Mouse (Mus musculus) adrenal gland, adult 2 months (tissue): Measurements from ENCODE around the gene Zfp68. TPM values are rescaled to one million over a fixed set of nuclear protein-coding genes. Genes with fewer than 3 reads are reported as not detected.
A peak's percentile ranks its signal among the peaks of the same experiment; 100 is the strongest.
"Not testable (repeated sequence)": the region's sequence is repeated elsewhere in the genome, so short reads cannot be mapped to it uniquely, and the experiment has no call there.

Source experiments
- DNase-seq: peaks from one replicate; pipeline ENCODE4 v3.0.0; 2021
- long read RNA-seq: library from polyadenylated mRNA; stranded (forward); transcript quantifications from one replicate; pipeline ENCODE4 v2.0.0, GENCODE M21; 2021
- microRNA-seq, 2 experiments: library from miRNA; unstranded; fragments of <30 nt; microRNA quantifications; one replicate each; pipeline ENCODE4 v1.2.0; 2021
- polyA plus RNA-seq: library from polyadenylated mRNA; depleted of rRNA; stranded (reverse); fragments of >200 nt; gene quantifications from 2 replicates; pipeline ENCODE4 v1.2.3, GENCODE M21; 2012; rRNA removed
- total RNA-seq, 2 experiments: library from RNA; stranded (reverse); gene quantifications; 2 replicates each; pipeline ENCODE4 v1.2.3; 2021

Gene Zfp68
- 10 to 100 TPM; 19.1 to 22.4 TPM for total RNA-seq
- polyA plus RNA-seq = 1.3 and 1.6 TPM in 2 replicates
- long read RNA-seq, full-length matches to known transcripts = 27 of 28 reads
- long read RNA-seq, partial matches to known transcripts = 1 of 28 reads
- long read RNA-seq, other reads (novel, unspliced or antisense) = 0 of 28 reads

DNA sequence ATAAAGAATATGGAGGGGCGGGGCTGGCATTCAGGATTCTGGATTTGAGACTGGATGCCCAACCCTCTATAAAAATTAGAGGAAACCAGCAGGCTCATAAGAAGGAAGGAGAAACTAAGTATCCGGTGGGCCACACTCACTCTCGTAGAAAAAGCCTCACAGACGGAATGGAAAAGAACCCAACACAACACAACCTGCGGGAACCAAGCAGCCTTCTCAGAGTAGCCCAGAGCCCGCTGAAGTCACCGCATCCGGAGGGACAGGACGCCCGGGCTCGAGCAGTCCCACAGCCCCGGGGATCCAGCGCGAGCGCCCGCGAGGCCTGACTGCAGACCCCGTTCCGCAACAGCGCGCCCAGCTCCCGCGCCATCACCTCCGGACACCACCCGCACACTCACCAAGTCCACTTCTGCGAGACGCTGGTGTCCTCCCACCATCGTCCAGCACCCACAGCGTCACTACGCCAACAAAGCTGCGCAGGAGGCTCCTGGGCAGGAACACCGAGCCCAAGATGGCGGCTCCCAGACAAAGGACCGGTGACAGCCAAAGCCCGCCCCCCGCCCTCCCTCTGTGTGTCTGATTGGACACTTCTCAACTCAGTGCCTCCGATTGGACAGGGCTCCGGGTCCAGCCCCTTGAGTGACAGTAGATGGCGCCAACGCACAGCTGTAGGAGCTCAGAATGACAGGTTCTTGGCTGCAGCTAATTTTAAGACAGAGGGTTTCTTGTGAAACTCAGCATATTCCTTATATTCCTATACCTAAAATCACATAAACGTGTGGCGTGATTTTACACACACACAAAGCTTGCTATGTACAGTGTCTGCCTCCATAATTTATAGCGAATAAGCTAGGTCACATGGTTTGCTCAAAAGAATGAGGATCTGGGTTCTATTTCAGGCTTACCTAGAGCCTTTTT is at the start of gene Zfp68:
Gene Zfp68 (minus strand): TSS at position 551 of the 918 bp plus-strand sequence.
- DNase-seq = peak; percentile 94

DNA sequence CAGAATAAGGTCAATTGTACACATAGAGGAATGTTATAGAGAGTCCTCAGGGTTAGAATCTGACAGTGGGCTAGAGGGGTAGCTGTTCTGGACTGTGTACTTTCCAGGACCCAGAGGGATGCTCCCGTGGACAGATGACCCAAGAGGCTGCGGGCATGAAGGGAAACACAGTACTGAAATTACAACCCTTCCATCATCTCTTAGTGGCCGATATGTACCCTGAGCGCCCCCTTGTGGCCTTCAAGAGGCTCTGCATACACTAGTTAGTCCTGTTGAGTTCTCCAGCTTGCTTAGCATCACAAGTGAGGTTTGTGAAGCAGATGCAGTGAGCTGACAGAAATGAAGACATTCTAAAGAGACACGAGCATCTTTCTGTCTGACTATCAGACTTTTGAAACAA is 39.4 kb upstream of the Zfp68 start:
- DNase-seq = peak; percentile 17

DNA sequence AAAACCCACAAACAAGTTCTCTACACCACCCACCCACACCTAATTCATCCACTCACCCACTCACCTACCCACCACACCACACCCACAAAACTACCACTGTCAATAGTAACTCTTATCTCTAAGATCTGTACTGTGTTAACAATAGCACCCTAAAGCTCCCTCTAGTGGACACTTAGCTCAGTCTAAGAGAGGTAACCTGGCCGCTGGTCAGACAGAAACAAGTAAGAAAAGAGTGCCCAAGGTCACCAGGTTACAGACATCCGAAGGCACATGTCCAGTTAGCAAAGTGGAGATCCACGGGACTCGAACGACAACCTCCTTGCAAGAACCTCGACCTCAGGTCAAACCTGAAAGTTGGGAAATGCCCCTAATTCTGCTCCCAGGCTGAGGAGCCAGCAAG is 38.3 kb upstream of the Zfp68 start:
- DNase-seq = peak; percentile 32

DNA sequence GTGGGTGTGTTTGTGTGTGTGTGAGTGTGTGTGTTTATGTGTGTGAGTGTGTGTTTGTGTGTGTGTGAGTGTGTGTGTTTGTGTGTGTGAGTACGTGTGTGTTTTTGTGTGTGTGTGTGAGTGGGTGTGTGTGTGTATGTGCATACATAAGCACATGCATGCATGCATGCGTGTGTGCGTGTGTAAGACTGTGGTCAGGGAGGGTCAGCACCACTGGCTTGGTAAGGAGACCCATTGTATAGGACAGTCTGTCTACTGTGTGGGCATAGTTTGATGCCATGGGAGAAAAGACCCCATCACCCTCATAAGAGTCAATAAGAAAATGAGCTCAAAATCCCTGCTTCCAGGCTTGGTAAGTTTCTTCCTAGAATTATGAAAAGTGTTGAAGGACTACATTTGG is 37.8 kb upstream of the Zfp68 start:
- DNase-seq = no peak

DNA sequence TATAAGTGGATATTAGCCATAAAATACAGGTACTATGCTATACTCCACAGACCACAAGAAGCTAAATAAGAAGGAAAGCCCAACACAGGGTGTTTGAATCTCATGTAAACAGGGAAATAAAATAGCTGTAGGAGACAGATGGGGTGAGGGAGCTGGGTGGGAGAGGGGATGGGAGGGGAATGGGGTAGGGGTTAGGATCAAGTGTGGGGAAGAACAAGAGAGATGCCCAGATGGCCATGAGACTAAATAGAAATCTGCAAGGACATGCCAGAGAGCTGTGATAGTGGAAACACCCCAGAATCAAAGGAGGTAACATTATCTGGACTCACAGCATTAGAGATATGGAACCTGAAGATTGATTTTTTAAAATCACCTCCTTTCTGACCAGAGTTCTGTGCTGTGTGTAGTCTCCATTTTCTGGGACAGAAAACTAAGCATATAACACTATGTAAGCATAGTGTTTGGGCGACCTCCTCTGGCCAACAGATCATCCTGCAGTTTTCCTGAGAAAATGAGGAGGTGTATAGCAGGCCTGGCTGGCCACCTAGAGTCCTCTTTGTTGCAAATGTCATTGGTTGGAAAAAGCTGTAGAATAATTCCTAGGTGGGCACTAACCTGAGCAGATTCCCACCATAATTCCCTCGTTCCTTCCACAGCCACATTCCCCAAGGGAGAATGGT is 37.1 kb upstream of the Zfp68 start:
- DNase-seq = peak; percentile 33

DNA sequence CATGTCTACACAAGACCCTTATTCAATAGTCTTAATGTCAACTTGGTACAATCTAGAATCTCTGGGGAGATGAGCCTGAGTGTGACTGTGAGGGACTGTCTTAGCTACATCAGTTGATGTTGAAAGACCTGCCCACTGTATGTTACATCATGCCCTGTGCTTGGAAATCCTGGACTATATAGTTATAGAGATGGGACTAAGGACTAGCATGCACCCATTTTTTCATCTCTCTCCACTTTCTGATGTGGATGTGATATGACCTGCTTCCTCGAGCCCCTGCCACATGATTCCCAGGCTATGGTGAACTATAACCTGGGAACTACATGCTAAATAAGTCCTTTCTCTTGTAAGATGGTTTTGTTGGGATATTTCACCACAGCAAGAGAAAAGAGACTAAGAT is 33.4 kb upstream of the Zfp68 start:
- DNase-seq = no peak

DNA sequence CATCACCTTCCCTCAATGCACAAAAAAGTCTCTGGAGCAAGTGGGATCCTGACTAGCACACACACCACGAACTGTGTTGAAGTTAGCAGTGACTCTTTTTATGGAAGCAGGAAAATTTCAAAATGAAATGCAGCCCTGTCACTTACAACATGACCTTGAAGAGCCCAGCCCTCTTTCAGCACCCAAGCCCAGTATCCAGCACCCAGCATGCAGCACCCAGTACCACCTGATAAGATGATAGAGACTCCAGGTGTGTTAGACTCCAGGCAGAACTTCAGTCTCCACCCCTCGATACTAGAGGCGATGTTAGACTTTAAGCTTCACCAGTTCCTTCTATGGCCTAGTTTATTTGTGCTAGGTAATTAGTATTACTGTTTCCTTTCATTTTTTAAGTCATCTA is 22.2 kb upstream of the Zfp68 start:
- DNase-seq = no peak

DNA sequence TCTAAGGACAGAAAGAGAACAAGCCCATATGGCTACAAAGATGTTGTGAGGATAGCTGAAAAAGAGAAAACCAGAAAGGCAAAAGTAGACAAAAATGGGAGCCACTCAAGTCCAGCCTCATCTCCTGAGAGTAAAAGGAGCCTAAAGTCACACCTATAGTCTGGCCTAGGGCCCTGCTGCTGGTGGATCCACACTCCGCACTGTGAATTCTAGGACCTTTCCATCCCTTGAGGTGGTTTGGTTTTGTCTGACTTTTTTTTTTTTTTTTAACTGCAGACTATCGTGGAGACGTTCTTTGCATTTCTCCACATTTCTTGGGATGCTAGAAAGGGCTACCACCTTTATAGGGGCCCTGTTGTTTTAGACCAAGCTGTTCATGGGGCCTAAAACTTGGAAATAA is 21.5 kb upstream of the Zfp68 start:
- DNase-seq = no peak

DNA sequence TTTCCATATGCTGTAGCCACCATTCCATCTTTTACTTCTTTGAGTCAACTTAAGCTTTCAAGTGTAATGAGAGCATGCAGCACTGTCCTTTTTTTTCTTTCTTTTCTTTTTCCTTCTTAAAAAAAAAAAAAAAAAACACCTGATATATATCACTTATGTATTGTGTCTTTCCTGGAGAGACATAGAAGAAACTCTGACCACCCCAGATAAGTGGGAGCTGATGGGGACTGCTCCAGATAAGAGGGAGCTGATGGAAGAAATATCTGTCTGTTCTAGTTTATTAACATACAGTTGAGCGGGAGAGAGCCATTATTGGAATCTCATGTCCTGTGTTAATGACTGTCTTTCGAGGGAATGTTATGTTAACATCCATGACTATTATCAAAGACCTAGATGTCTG is 16.9 kb upstream of the Zfp68 start:
- no peak for DNase-seq

DNA sequence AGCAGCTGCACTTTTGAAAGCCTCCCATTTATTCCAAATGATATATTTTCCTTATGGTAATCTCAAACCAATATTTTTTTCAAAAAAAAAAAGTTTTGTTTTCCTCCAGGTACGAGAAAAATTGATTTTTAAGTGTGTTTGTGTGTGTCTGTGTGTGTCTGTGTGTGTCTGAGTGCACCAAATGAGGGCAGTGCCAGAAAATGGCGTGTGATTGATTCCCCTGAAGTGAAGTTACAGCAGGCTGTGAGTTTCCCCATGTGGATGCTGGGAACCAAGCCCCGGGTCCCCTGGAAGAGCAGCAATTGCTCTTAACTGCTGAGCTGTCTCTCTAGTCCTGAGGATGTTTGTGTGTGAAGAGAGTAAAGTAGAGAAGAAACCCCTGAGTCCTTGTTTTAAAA is 3.9 kb upstream of the Zfp68 start:
- no peak for DNase-seq

DNA sequence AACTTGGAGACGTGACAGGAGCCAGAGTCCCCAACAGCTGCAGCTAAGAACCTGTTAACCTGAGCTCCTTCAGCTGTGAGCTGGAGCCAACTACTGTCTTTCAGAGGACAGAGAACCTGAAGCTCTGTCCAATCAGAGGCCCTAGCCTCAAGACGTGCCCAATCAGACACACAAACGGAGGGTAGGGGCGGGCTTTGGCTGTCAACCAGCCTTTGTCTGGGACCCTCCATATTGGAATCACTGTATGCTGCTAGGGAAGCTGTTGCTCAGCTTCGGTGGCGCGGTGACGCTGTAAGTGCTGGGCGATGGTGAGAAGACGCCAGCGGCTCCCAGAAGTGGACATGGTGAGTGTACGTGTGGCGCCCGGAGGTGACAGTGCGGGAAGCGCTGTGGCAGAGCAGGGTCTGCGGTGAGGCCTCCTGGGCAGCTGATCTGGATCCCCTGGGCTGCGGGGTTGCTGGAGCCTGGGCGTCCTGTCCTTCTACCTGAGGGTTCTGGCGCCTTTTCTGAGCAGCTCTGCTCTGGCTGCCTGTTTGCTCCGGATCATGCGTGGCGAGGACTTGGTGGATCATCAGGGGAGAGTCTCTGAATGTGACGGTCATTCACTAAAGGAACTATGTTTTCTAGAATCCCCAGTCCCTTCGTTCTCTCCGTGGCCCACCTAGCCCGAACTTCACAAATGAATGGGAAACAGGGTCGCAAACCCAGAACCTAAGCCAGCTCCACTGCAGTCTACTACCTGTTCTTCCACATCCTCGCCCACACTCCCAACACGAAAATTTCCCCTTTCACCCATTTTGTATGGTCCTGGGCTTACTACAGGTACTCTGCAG is 3.3 kb upstream of the Zfp68 start, which contains the start of gene A430033K04Rik:
Gene A430033K04Rik (plus strand): TSS at position 215 of the 833 bp plus-strand sequence.
- peak; percentile 96 for DNase-seq

DNA sequence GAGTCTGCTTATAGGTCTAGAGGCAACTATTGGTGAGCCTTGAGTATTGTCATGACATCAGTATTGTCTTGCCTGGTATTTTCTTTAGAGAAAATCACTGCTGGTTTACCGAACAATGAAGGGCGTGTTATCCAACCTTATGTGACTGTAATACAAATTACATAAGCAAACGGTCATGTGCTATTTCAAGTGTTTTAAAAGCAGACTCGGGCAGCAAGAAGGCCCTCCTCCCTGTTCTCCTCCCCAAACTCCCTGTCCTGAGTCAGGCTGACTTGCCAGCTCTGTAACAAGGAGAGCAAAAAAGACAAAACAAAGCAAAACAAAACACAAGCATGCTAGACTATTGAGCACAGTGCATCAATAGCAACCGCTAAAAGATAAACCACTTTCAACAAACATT is 1.3 kb upstream of the Zfp68 start:
- DNase-seq = no peak

DNA sequence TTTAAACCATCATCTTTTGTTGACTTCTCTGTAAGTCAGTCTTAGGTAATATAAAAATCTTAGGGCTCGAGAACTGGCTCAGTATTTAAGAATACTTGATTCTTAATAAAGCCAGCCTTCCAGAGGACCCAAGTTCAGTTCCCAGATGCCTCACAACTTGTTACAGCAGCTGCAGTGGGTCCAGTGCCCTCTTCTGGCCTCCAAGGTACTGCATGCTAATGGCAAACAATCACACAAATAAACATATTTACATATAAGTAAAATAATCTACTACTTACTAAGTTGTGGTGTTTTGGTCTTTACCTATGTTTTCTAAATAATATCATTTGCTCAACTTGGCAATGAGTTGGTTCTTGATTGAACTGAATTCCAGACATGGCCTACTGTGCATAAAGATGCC is 1.2 kb downstream of the Zfp68 start:
- no peak for DNase-seq

DNA sequence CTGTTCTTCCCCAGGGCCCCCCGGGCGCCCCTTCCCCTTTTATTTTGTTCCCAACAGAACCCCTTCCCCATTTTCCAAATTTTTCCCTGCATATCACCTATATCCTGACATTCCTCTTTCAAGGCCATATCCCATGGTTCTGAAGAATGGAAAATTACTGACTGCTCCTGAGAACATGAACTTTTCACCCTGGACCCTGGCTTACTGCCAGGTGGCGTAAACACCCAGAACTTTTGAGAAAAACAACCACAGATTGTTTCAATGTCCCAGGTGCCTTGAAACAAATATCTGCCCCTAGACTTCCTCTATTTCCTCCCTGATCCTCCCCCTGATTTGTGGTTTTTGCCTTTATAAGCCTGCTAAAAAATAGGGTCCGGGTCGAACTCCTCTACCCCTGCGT is 32.2 kb downstream of the Zfp68 start:
- DNase-seq = no peak

DNA sequence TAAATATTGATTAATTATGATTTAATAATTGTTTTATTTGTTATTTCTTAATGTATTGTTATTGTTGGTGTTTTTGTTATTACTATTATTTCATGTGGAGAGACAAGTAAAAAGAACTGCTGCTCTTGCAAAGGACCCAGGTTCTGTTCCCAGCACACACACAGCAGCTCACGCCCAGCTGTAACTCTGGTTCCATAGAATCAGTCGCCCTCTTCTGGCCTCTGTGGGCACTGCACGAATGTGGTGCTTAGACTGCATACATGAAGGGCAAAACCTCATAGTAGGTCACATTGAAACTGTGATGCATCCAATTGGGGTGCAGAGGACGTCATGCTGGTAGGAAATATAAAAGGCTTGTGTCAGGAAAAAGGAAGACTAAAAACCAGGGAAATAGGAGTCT is 47.9 kb downstream of the Zfp68 start:
- no peak for DNase-seq

DNA sequence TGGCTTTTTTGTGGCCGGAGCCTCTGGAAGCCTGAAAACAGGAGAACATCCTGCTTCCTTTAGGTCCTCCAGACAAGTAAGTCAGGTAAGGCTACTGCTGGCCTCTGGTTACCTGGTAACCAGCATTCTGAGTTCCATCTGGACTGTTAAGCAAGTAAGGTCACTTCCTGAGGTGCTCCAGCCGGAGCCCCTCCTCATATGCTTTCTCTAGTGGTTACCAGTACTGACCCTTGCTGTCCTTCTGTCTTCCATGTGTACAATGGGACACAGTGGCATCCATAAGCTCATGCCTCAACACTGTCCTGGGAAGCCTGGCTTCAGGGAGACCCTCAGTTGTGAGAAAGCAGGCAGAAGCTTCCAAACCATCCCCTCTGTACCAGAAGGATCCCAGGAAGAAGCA is 54.9 kb downstream of the Zfp68 start, which contains the start of gene 1700123K08Rik:
Gene 1700123K08Rik (minus strand): TSS at position 101 of the 400 bp plus-strand sequence.
- not testable (repeated sequence) for DNase-seq

Small RNAs within 50 kb of the gene (microRNA-seq; reads per million reads assigned to microRNA genes)
- gene Gm24082 = 0 reads per million in 2 experiments

Other genes with a start within 250 kb of the Zfp68 start
- 1 to 10 TPM; 4.5 to 10.0 TPM for gene Zfp157, start 178.3 kb downstream of the Zfp68 start, total RNA-seq
- gene Zfp157, start 178.3 kb downstream of the Zfp68 start, polyA plus RNA-seq = 1.1 and 1.4 TPM in 2 replicates
- gene 1700123K08Rik, start 55.0 kb downstream of the Zfp68 start, total RNA-seq = not detected
- not detected in 2 replicates for gene 1700123K08Rik, start 55.0 kb downstream of the Zfp68 start, polyA plus RNA-seq
- 1 to 10 TPM; 3.9 to 7.4 TPM for gene A430033K04Rik, start 3.1 kb upstream of the Zfp68 start, total RNA-seq
- gene A430033K04Rik, start 3.1 kb upstream of the Zfp68 start, polyA plus RNA-seq = 0.46 and 1.1 TPM in 2 replicates
- 10 to 100 TPM in 1 of 2 experiments, 1 to 10 TPM in 1; 8.4 to 20.5 TPM for gene Fam20c, start 134.8 kb upstream of the Zfp68 start, total RNA-seq
- gene Fam20c, start 134.8 kb upstream of the Zfp68 start, polyA plus RNA-seq = 37.7 and 39.7 TPM in 2 replicates
- gene Gm5294, start 200.3 kb upstream of the Zfp68 start, total RNA-seq = not detected
- 0.18 TPM in 1 of 2 replicates, not detected in the other for gene Gm5294, start 200.3 kb upstream of the Zfp68 start, polyA plus RNA-seq